Mouse (Mus musculus) midbrain, embryonic 14.5 days (tissue): ENCODE results near the gene Eif4enif1. TPM values are rescaled to one million over a fixed set of nuclear protein-coding genes. Genes with fewer than 3 reads are reported as not detected.
A peak's percentile ranks its signal among the peaks of the same experiment; 100 is the strongest.
"Not testable (repeated sequence)": the region's sequence is repeated elsewhere in the genome, so short reads cannot be mapped to it uniquely, and the experiment has no call there.

Experiments
- ATAC-seq: fragments of 200-750 bp; cut with Nextera tagmentation; 2 replicates; pipeline ENCODE4 v1.8.0; 2017; ENCODE audit warnings: moderate number of reproducible peaks, moderate library complexity; ENCODE audit not compliant: low FRiP score, low TSS enrichment
- DNase-seq: peaks from one replicate; pipeline ENCODE4 v3.0.0-alpha.2; 2015
- H3K27ac ChIP-seq: fragments of 300-500 bp; sonication (generic); replicated peaks from 2 replicates; pipeline ENCODE4 v1.5.1; 2014; ENCODE audit warnings: mild to moderate bottlenecking, low read depth, low read length, moderate library complexity
- H3K27me3 ChIP-seq: fragments of 300-500 bp; sonication (generic); 2 replicates; pipeline ENCODE4 v1.6.1; 2014; ENCODE audit warnings: low read length, control low read depth, mixed read lengths; ENCODE audit not compliant: control insufficient read depth, insufficient read depth
- H3K36me3 ChIP-seq: fragments of 300-500 bp; sonication (generic); 2 replicates; pipeline ENCODE4 v1.6.1; 2014; ENCODE audit warnings: low read length, control low read depth; ENCODE audit not compliant: control insufficient read depth, insufficient read depth
- H3K4me1 ChIP-seq: fragments of 300-500 bp; sonication (generic); 2 replicates; pipeline ENCODE4 v1.6.1; 2014; ENCODE audit warnings: mild to moderate bottlenecking, antibody characterized with exemption, low read length, control low read depth; ENCODE audit not compliant: control insufficient read depth, insufficient read depth
- H3K4me2 ChIP-seq: fragments of 300-500 bp; sonication (generic); 2 replicates; pipeline ENCODE4 v1.6.1; 2014; ENCODE audit warnings: mild to moderate bottlenecking, low read length, moderate library complexity
- H3K4me3 ChIP-seq: fragments of 300-500 bp; sonication (generic); replicated peaks from 2 replicates; pipeline ENCODE4 v1.5.1; 2014; ENCODE audit warnings: low read depth, low read length
- H3K9ac ChIP-seq: fragments of 300-500 bp; sonication (generic); replicated peaks from 2 replicates; pipeline ENCODE4 v1.6.1; 2014; ENCODE audit warnings: mild to moderate bottlenecking, low read length, moderate library complexity
- H3K9me3 ChIP-seq: fragments of 300-500 bp; sonication (generic); 2 replicates; pipeline ENCODE4 v1.6.1; 2016; ENCODE audit warnings: low read length, control low read depth, mixed read lengths; ENCODE audit not compliant: control insufficient read depth
- WGBS: fragments of 180-500 bp; shearing (Covaris S2); extraction: QIAGEN DNeasy Blood & Tissue Kit; methylation state at CpG from one replicate; pipeline ENCODE4 v1.1.7; 2014; 5-methylcytosine and 5-hydroxymethylcytosine counted together
- polyA plus RNA-seq: library from polyadenylated mRNA; unstranded; fragments of >200 nt; fragmentation: Nextera tagmentation; extraction: Ambion mirVana; gene quantifications from 2 replicates; pipeline ENCODE4 v1.2.1, GENCODE M21; 2014

The Eif4enif1 gene
- polyA plus RNA-seq, 1 experiment from 2014 or later, result 55.3 TPM

GRCm38 (mm10) chr11:3163661-3164060 is 38.5 kb upstream of the Eif4enif1 start:
- H3K27me3 ChIP-seq, H3K4me1 ChIP-seq, ATAC-seq, H3K9ac ChIP-seq, DNase-seq, H3K4me3 ChIP-seq, H3K36me3 ChIP-seq, H3K4me2 ChIP-seq, H3K27ac ChIP-seq: not testable (repeated sequence)
- peaks cover 22% of the 10 kb centered on the region for H3K9me3 ChIP-seq
- WGBS, result 73% methylated on average over 3 of the region's 3 CpGs

GRCm38 (mm10) chr11:3165210-3165782 is 36.9 kb upstream of the Eif4enif1 start:
- not testable (repeated sequence) for H3K4me3 ChIP-seq, H3K4me1 ChIP-seq, H3K36me3 ChIP-seq, H3K9ac ChIP-seq, H3K27me3 ChIP-seq, H3K27ac ChIP-seq, DNase-seq, H3K4me2 ChIP-seq
- H3K9me3 ChIP-seq, result peaks cover 22% of the 10 kb centered on the region
- WGBS, result 79% methylated on average over 3 of the region's 5 CpGs
- ATAC-seq, result peak; percentile 31

GRCm38 (mm10) chr11:3166321-3166720 is 35.9 kb upstream of the Eif4enif1 start:
- not testable (repeated sequence) for H3K36me3 ChIP-seq, H3K27ac ChIP-seq, DNase-seq, H3K4me2 ChIP-seq, H3K27me3 ChIP-seq, H3K9ac ChIP-seq, H3K4me1 ChIP-seq, ATAC-seq, H3K4me3 ChIP-seq
- H3K9me3 ChIP-seq, result peaks cover 21% of the 10 kb centered on the region

DNA sequence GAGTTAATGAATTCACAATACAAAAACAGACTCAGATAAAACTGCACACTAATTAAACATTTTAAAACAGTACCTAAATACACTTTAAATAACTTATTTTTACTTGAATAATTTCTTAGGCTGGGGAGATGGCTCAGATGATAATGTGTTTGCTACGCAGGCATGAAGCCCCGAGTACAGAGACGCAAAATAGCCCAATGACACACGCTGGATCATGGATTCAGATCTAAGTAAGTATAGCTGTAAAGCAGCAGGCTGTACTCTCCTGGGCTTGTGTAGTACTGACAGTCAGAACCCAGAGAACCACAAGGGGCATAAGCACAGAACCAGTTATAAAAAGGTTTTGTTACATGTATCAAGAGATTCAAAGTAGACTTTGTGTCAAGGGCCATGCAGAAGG is 35.1 kb upstream of the Eif4enif1 start:
- not testable (repeated sequence) for H3K4me2 ChIP-seq, H3K9ac ChIP-seq, ATAC-seq, H3K27ac ChIP-seq, H3K4me3 ChIP-seq, H3K4me1 ChIP-seq, H3K36me3 ChIP-seq, DNase-seq, H3K27me3 ChIP-seq
- WGBS, result 93% methylated on average over 4 of the region's 4 CpGs
- H3K9me3 ChIP-seq, result peaks cover 19% of the 10 kb centered on the region

- DNase-seq, H3K4me2 ChIP-seq, ATAC-seq, H3K27ac ChIP-seq, H3K27me3 ChIP-seq, H3K4me1 ChIP-seq, H3K4me3 ChIP-seq, H3K9ac ChIP-seq, H3K36me3 ChIP-seq: not testable (repeated sequence)
- peaks cover 15% of the 10 kb centered on the region for H3K9me3 ChIP-seq
- 73% methylated on average over 4 of the region's 4 CpGs for WGBS
Measured at GRCm38 (mm10) chr11:3167571-3168001, 34.6 kb upstream of the Eif4enif1 start.

GRCm38 (mm10) chr11:3169042-3169441 is 33.1 kb upstream of the Eif4enif1 start:
- H3K4me1 ChIP-seq, H3K9ac ChIP-seq, H3K4me3 ChIP-seq, H3K36me3 ChIP-seq, H3K27ac ChIP-seq, DNase-seq, H3K4me2 ChIP-seq, H3K27me3 ChIP-seq: not testable (repeated sequence)
- 74% methylated on average over 2 of the region's 2 CpGs for WGBS
- H3K9me3 ChIP-seq, result peaks cover 12% of the 10 kb centered on the region
- ATAC-seq, result peak; percentile 18; the same call in 1 of the 2 replicates

GRCm38 (mm10) chr11:3171931-3172330 is 30.3 kb upstream of the Eif4enif1 start:
- ATAC-seq, H3K4me1 ChIP-seq, H3K36me3 ChIP-seq, H3K9me3 ChIP-seq, DNase-seq, H3K4me3 ChIP-seq, H3K4me2 ChIP-seq, H3K27ac ChIP-seq, H3K9ac ChIP-seq, H3K27me3 ChIP-seq: not testable (repeated sequence)
- WGBS, result 78% methylated on average over 1 of the region's 1 CpGs

DNA sequence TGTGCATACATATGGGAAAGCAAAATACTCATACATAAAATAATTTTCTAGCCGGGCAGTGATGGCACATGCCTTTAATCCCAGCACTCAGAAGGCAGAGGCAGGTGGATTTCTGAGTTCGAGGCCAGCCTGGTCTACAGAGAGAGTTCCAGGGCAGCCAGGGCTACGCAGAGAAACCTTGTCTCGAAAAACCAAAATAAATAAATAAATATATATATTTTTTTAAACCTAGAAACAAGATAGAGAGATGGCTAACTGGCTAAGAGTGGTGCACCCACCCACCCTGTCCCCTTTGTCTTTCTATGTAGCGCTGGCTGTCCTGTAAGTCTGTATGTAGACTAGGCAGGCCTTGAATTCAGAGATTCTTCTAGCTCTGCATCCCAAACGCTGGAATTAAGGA is 29.7 kb upstream of the Eif4enif1 start:
- not testable (repeated sequence) for H3K4me2 ChIP-seq, DNase-seq, H3K9ac ChIP-seq, H3K36me3 ChIP-seq, H3K9me3 ChIP-seq, H3K4me1 ChIP-seq, H3K27ac ChIP-seq, H3K4me3 ChIP-seq, H3K27me3 ChIP-seq, ATAC-seq
- WGBS, result 57% methylated on average over 4 of the region's 6 CpGs

- ATAC-seq, result peak; percentile 48
- not testable (repeated sequence) for H3K27me3 ChIP-seq, H3K9me3 ChIP-seq
Measured at GRCm38 (mm10) chr11:3173425-3174318, 28.5 kb upstream of the Eif4enif1 start.

More at GRCm38 (mm10) chr11:3173425-3174318, 28.5 kb upstream of the Eif4enif1 start:
- not testable (repeated sequence) for H3K27ac ChIP-seq, H3K9ac ChIP-seq, H3K4me2 ChIP-seq, H3K4me1 ChIP-seq, H3K36me3 ChIP-seq, DNase-seq, H3K4me3 ChIP-seq
- 82% methylated on average over 11 of the region's 11 CpGs for WGBS
